Comparison of ENCODE assay signal across 8 mouse cellular contexts in the genomic region with DNA sequence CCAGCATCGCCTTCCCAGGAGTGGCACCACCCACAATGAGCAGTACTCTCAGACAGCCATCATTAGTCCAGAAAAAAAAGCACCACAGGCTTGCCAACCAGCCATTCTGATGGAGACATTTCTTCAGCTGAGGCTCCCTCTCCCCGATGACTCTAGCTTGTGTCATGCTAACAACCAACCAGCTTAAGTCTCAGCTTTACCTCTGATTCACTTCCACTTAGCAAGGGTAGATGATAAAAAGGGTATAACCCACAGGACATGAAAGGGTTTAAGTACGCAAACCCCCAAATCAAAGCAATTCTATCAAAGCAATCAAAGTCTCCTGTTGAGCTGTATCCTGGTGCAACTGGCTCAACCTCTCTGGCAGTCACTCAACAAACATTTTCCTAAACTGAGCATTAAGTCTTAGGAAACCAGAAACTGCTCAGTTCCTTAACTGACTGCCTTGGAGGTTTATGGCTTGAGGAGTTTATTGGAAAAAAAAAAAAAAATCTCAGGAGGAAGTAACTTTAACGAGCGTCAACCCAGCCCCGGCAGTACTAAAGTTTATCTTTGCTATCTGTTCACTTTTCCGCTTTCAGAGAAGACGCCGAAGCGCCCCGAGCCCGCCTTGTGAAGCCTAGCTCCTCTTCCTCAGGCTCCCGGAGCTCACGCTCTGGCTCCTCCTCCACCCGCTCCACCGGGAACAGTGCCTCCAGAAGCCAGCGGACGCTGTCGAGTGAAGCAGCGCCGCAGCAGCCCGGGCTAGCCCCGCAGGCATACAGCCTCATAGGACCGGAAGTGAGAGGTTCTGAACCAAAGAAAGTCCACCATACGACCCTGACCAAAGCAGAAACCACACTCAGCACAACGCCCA. TPM values are rescaled to one million over a fixed set of nuclear protein-coding genes. Genes with fewer than 3 reads are reported as not detected.
A peak's percentile ranks its signal among the peaks of the same experiment; 100 is the strongest.
DNase-seq lines count a peak whose midpoint lies in the region; ATAC-seq and TF ChIP-seq lines count a peak whose summit lies in the region.
"Had no signal": no experiment of that assay in that cellular context is flagged by ENCODE, and none has a peak within 500 bp of the region (broad histone marks: within the 10 kb centered on the region; RNA-seq: fewer than 3 reads in every experiment).

No protein-coding gene starts in this region.

- TF ChIP-seq POLR2A in CH12.LX (IDR thresholded peaks at IDR 0.05; ENCODE audit: low read depth, low read length), result no peak
- peak; percentile 57; the same call in 1 of the 2 replicates for TF ChIP-seq POLR2A in lung, adult 2 months (IDR thresholded peaks at IDR 0.05; ENCODE audit: borderline replicate concordance, extremely low read depth, low read depth, low read length)
- TF ChIP-seq POLR2A in small intestine, adult 2 months (IDR thresholded peaks at IDR 0.05; ENCODE audit: low read depth, low read length), result peak; percentile 76

- H3K79me2 ChIP-seq in CH12.LX (replicated peaks; ENCODE audit: control insufficient read depth, extremely low read depth, insufficient read depth, poor library complexity, severe bottlenecking), result no peaks in the 10 kb centered on the region

- peak; percentile 50 for ATAC-seq in granulocyte monocyte progenitor cell, adult 5-6 weeks (replicated peaks; ENCODE audit: poor library complexity, severe bottlenecking)
- ATAC-seq in intestine, embryonic 16.5 days, result peak; percentile 80

- in situ Hi-C loops in CH12.LX (cut with MboI; ENCODE audit: low pct_ligation_motif_present, low pct_unique_long_range_greater_than_20kb, low sequenced_read_pairs), result no loop called here

- H3K27ac ChIP-seq in CH12.LX (ENCODE audit: insufficient read depth, low read depth), result no peak overlapping the region
- peak overlapping the region; percentile 85 for H3K27ac ChIP-seq in intestine, embryonic 16.5 days (ENCODE audit: low read length)
- peak overlapping the region; percentile 95 for H3K27ac ChIP-seq in small intestine, adult 2 months (ENCODE audit: insufficient read depth, low read depth, low read length)

- H3K36me3 ChIP-seq in CH12.LX (replicated peaks in 1 of 2; ENCODE audit: control insufficient read depth in 1 of 2, insufficient read depth in 1 of 2, low read length in 1 of 2), result no peaks in the 10 kb centered on the region
- no peaks in the 10 kb centered on the region for H3K36me3 ChIP-seq in intestine, embryonic 16.5 days (ENCODE audit: control insufficient read depth, insufficient read depth, low read length)
- H3K36me3 ChIP-seq in small intestine, adult 2 months (ENCODE audit: control insufficient read depth, insufficient read depth, low read length), result no peaks in the 10 kb centered on the region

- no peak for DNase-seq in CH12.LX (ENCODE audit: extremely low read depth)
- peak; percentile 69 for DNase-seq in adrenal gland, postnatal 10 days
- DNase-seq in lung, adult 2 months, result peak; percentile 67
- DNase-seq in embryo, embryonic 10.5 days (ENCODE audit: low spot score), result no peak

- H3K27me3 ChIP-seq in CH12.LX (replicated peaks), result no peaks in the 10 kb centered on the region
- no peaks in the 10 kb centered on the region for H3K27me3 ChIP-seq in intestine, embryonic 16.5 days (replicated peaks; ENCODE audit: control insufficient read depth, insufficient read depth, low read length)
- no peaks in the 10 kb centered on the region for H3K27me3 ChIP-seq in small intestine, adult 2 months (ENCODE audit: control insufficient read depth, insufficient read depth, low read length)

- H3K9ac ChIP-seq in CH12.LX (ENCODE audit: insufficient read depth, low read depth), result no peak overlapping the region
- H3K9ac ChIP-seq in intestine, embryonic 16.5 days (ENCODE audit: low read depth, low read length), result peak overlapping the region; percentile 51

- dilution Hi-C loops in CH12.LX (cut with MboI; ENCODE audit: extremely low pct_ligation_motif_present, extremely low pct_unique_long_range_greater_than_20kb, low sequenced_read_pairs), result no loop called here

- H3K9me3 ChIP-seq in CH12.LX (replicated peaks; ENCODE audit: low read length), result no peaks in the 10 kb centered on the region
- no peaks in the 10 kb centered on the region for H3K9me3 ChIP-seq in intestine, embryonic 16.5 days (ENCODE audit: control insufficient read depth, low read length)

- no peak for TF ChIP-seq CTCF in CH12.LX (conservative IDR thresholded peaks at IDR 0.05 in 1 of 2, IDR thresholded peaks at IDR 0.05 in 1 of 2; ENCODE audit: low read depth in 2 of 2, low read length in 2 of 2)
- TF ChIP-seq CTCF in lung, adult 2 months (IDR thresholded peaks at IDR 0.05; ENCODE audit: insufficient read depth, low read length), result no peak
- TF ChIP-seq CTCF in small intestine, adult 2 months (IDR thresholded peaks at IDR 0.05; ENCODE audit: extremely low read depth, insufficient read length, insufficient replicate concordance, low read depth, low read length), result no peak

- H3K4me3 ChIP-seq in CH12.LX (replicated peaks in 1 of 3; ENCODE audit: low read depth in 2 of 3, low read length in 2 of 3, poor library complexity in 1 of 3), result no peak overlapping the region
- H3K4me3 ChIP-seq in intestine, embryonic 16.5 days (ENCODE audit: low read length), result peak overlapping the region; percentile 21
- peak overlapping the region; percentile 39 for H3K4me3 ChIP-seq in lung, adult 2 months (replicated peaks; ENCODE audit: extremely low read depth, low read depth, low read length)
- H3K4me3 ChIP-seq in small intestine, adult 2 months (ENCODE audit: low read depth, low read length), result peak overlapping the region; percentile 53
- H3K4me3 ChIP-seq: erythroblast, embryonic 14.5 days had no signal

- peaks cover 8 to 23% of the 10 kb centered on the region in 2 experiments for H3K4me1 ChIP-seq in CH12.LX (ENCODE audit: control insufficient read depth in 1 of 2, insufficient read depth in 2 of 2)
- H3K4me1 ChIP-seq in intestine, embryonic 16.5 days (ENCODE audit: control insufficient read depth, insufficient read depth, low read length), result peaks cover 24% of the 10 kb centered on the region
- peaks cover 18% of the 10 kb centered on the region for H3K4me1 ChIP-seq in lung, adult 2 months (ENCODE audit: control insufficient read depth, insufficient read depth, low read length)
- peaks cover 21% of the 10 kb centered on the region for H3K4me1 ChIP-seq in small intestine, adult 2 months (ENCODE audit: control insufficient read depth, insufficient read depth, insufficient read length, low read length)

- H3K4me2 ChIP-seq in CH12.LX (ENCODE audit: insufficient read depth, low read depth, poor library complexity, severe bottlenecking), result peak overlapping the region; percentile 16; the same call in 1 of the 2 replicates
- peak overlapping the region; percentile 23 for H3K4me2 ChIP-seq in intestine, embryonic 16.5 days (ENCODE audit: low read depth, low read length)

- no peak for TF ChIP-seq EP300 in CH12.LX (IDR thresholded peaks at IDR 0.05; ENCODE audit: low read length)

- no peak for TF ChIP-seq RAD21 in CH12.LX (IDR thresholded peaks at IDR 0.05; ENCODE audit: low read depth, low read length)

- WGBS in intestine, embryonic 16.5 days, result 25% methylated on average over 26 of the region's 26 CpGs
- 21% methylated on average over 26 of the region's 26 CpGs for WGBS in lung, adult 2 months
- WGBS in small intestine, adult 2 months, result 9% methylated on average over 26 of the region's 26 CpGs

TF ChIP-seq in CH12.LX, 34 proteins besides CTCF, POLR2A, EP300 and RAD21:
- TF ChIP-seq JUND (conservative IDR thresholded peaks at IDR 0.05; ENCODE audit: low read depth, low read length) (no peak), JUN (IDR thresholded peaks at IDR 0.05; ENCODE audit: insufficient read depth, low read depth, low read length) (no peak), GABPA (IDR thresholded peaks at IDR 0.05; ENCODE audit: insufficient replicate concordance, low read depth, low read length) (no peak), ZNF384 (IDR thresholded peaks at IDR 0.05; ENCODE audit: low read depth, low read length) (peak; percentile 73), ZMIZ1 (IDR thresholded peaks at IDR 0.05; ENCODE audit: low read depth, low read length) (no peak), ZKSCAN1 (IDR thresholded peaks at IDR 0.05; ENCODE audit: borderline replicate concordance, low read depth, low read length) (no peak)

RNA-seq across cellular contexts. Expression of gene Hspa8, which starts 18.8 kb away (rescaled TPM):
- 2,915 and 4,984 TPM in 2 replicates for total RNA-seq in CH12.LX (2012; rRNA removed)
- total RNA-seq in CH12.LX (2014; rRNA removed), result 7,143 and 7,761 TPM in 2 replicates
- 5,629 and 6,462 TPM in 2 replicates for polyA plus RNA-seq in CH12.LX (2012; ENCODE audit: insufficient read length, low read depth)
- total RNA-seq in adrenal gland, postnatal 10 days (2021), result 1,000 to 10,000 TPM; 1,152 to 1,293 TPM
- total RNA-seq in granulocyte monocyte progenitor cell, adult 5-6 weeks (2014; fragmentation: Nextera tagmentation), result 2,268 and 2,405 TPM in 2 replicates
- 4,273 and 4,449 TPM in 2 replicates for total RNA-seq in granulocyte monocyte progenitor cell, adult 5-6 weeks (2017)
- polyA plus RNA-seq in intestine, embryonic 16.5 days (2015; fragmentation: Nextera tagmentation; extraction: Ambion mirVana), result 2,348 and 2,439 TPM in 2 replicates
- 1,079 and 1,193 TPM in 2 replicates for polyA plus RNA-seq in lung, adult 2 months (2012; rRNA removed)
- 685 and 816 TPM in 2 replicates for polyA plus RNA-seq in small intestine, adult 2 months (2012; rRNA removed)

Comparison
In these comparisons a context has a peak if more than half of its experiments do, and no peak if none do; other contexts are left out.
1. DNase-seq: peak in adrenal gland, postnatal 10 days (single experiment) and lung, adult 2 months (single experiment); none in CH12.LX (single experiment) and embryo, embryonic 10.5 days (single experiment).
2. H3K4me3 ChIP-seq: peak in intestine, embryonic 16.5 days (single experiment), lung, adult 2 months (single experiment) and small intestine, adult 2 months (single experiment); none in CH12.LX (0 of 3).